Mouse (Mus musculus) bone marrow, adult 2 months (tissue): ENCODE measurements around the gene Acap2. TPM values are rescaled to one million over a fixed set of nuclear protein-coding genes. Genes with fewer than 3 reads are reported as not detected.

Experiments
- H3K27ac ChIP-seq: fragments of 200-500 bp; 2 replicates; pipeline ENCODE4 v1.5.1; 2012; ENCODE audit warnings: low read depth, mild to moderate bottlenecking, control low read depth, inconsistent platforms, low read length; ENCODE audit not compliant: control insufficient read depth, poor library complexity, insufficient read depth
- H3K4me1 ChIP-seq: fragments of 200-500 bp; 2 replicates; pipeline ENCODE4 v1.6.1; 2011; ENCODE audit warnings: low read length; ENCODE audit not compliant: control insufficient read depth, insufficient read depth
- H3K4me3 ChIP-seq: fragments of 200-500 bp; replicated peaks from 2 replicates; pipeline ENCODE3; 2011; ENCODE audit warnings: mild to moderate bottlenecking, low read depth, low read length, control low read depth; ENCODE audit not compliant: control insufficient read depth
- CTCF ChIP-seq: fragments of 200-500 bp; IDR thresholded peaks from 2 replicates; pipeline ENCODE4 v1.5.1; 2011; ENCODE audit warnings: low read length, control low read depth; ENCODE audit not compliant: control insufficient read depth, insufficient read depth
- POLR2A ChIP-seq: fragments of 200-500 bp; IDR thresholded peaks from 2 replicates; pipeline ENCODE4 v1.6.1; 2011; ENCODE audit warnings: low read depth, mild to moderate bottlenecking, control low read depth, low read length, borderline replicate concordance; ENCODE audit not compliant: control insufficient read depth
- WGBS: fragments of 180-500 bp; shearing (Covaris S2); methylation state at CpG from one replicate; pipeline ENCODE4 v1.1.7; 2018; 5-methylcytosine and 5-hydroxymethylcytosine counted together
- polyA plus RNA-seq: library from polyadenylated mRNA; stranded (reverse); fragments of >200 nt; gene quantifications from 2 replicates; pipeline ENCODE4 v1.2.4, GENCODE M21; 2011; ENCODE audit warnings: low replicate concordance; ENCODE audit not compliant: missing spikeins, insufficient read depth, insufficient read length

Acap2 gene
- polyA plus RNA-seq, 1 experiment = 13.5 TPM

GRCm38 (mm10) chr16:31172229-31172628 is 28.8 kb downstream of the Acap2 start:
- no peak overlapping the region for H3K4me3 ChIP-seq
- WGBS = 89% methylated on average over 3 of the region's 3 CpGs
- H3K27ac ChIP-seq = no peak overlapping the region
- no peaks in the 10 kb centered on the region for H3K4me1 ChIP-seq
- TF ChIP-seq POLR2A (no peak), CTCF (no peak)

GRCm38 (mm10) chr16:31171418-31171817 is 29.6 kb downstream of the Acap2 start:
- TF ChIP-seq POLR2A = no peak
- TF ChIP-seq CTCF = no peak
- no peaks in the 10 kb centered on the region for H3K4me1 ChIP-seq
- no peak overlapping the region for H3K27ac ChIP-seq

GRCm38 (mm10) chr16:31170297-31170696 is 30.7 kb downstream of the Acap2 start:
- 87% methylated on average over 8 of the region's 8 CpGs for WGBS
- H3K4me1 ChIP-seq = no peaks in the 10 kb centered on the region
- no peak overlapping the region for H3K27ac ChIP-seq
- TF ChIP-seq CTCF (peak; percentile 55), POLR2A (no peak)
- H3K4me3 ChIP-seq = no peak overlapping the region

More at GRCm38 (mm10) chr16:31171418-31171817, 29.6 kb downstream of the Acap2 start:
- no peak overlapping the region for H3K4me3 ChIP-seq

GRCm38 (mm10) chr16:31169596-31169995 is 31.4 kb downstream of the Acap2 start:
- TF ChIP-seq POLR2A (no peak), CTCF (no peak)
- H3K4me3 ChIP-seq = no peak overlapping the region
- no peak overlapping the region for H3K27ac ChIP-seq
- no peaks in the 10 kb centered on the region; the same call in 1 of the 2 replicates for H3K4me1 ChIP-seq

GRCm38 (mm10) chr16:31167934-31168333 is 33.1 kb downstream of the Acap2 start:
- Histone ChIP-seq H3K4me1 (no peaks in the 10 kb centered on the region; the same call in 1 of the 2 replicates), H3K4me3 (no peak overlapping the region), H3K27ac (no peak overlapping the region)
- TF ChIP-seq POLR2A (no peak), CTCF (no peak)
- WGBS = 70% methylated on average over 7 of the region's 7 CpGs

- no peak overlapping the region for H3K27ac ChIP-seq
- WGBS = 77% methylated on average over 10 of the region's 10 CpGs
- no peaks in the 10 kb centered on the region; the same call in 1 of the 2 replicates for H3K4me1 ChIP-seq
- H3K4me3 ChIP-seq = no peak overlapping the region
- no peak for TF ChIP-seq CTCF
- no peak for TF ChIP-seq POLR2A
Measured at GRCm38 (mm10) chr16:31167017-31167887, 33.8 kb downstream of the Acap2 start.

GRCm38 (mm10) chr16:31165907-31166306 is 35.1 kb downstream of the Acap2 start:
- no peak overlapping the region for H3K27ac ChIP-seq
- WGBS = 74% methylated on average over 4 of the region's 4 CpGs

GRCm38 (mm10) chr16:31165467-31165866 is 35.6 kb downstream of the Acap2 start:
- Histone ChIP-seq H3K4me1 (no peaks in the 10 kb centered on the region; the same call in 1 of the 2 replicates), H3K27ac (no peak overlapping the region), H3K4me3 (no peak overlapping the region)
- whole genome bisulfite sequencing = 83% methylated on average over 4 of the region's 4 CpGs
- no peak for TF ChIP-seq POLR2A

More at GRCm38 (mm10) chr16:31165907-31166306, 35.1 kb downstream of the Acap2 start:
- Histone ChIP-seq H3K4me3 (no peak overlapping the region), H3K4me1 (no peaks in the 10 kb centered on the region; the same call in 1 of the 2 replicates)
- no peak for TF ChIP-seq POLR2A
- TF ChIP-seq CTCF = no peak

- WGBS = 78% methylated on average over 4 of the region's 4 CpGs
- TF ChIP-seq CTCF = no peak
- TF ChIP-seq POLR2A = no peak
- H3K27ac ChIP-seq = no peak overlapping the region
- no peak overlapping the region for H3K4me3 ChIP-seq
- H3K4me1 ChIP-seq = no peaks in the 10 kb centered on the region; the same call in 1 of the 2 replicates
Measured at GRCm38 (mm10) chr16:31164125-31164524, 36.9 kb downstream of the Acap2 start.
